Mouse (Mus musculus): ENCODE measurements around the gene Tefm. TPM values are rescaled to one million over a fixed set of nuclear protein-coding genes. Genes with fewer than 3 reads are reported as not detected.

Tefm gene
- total RNA-seq (2023): 2.8 TPM

GRCm38 (mm10) chr11:80141825-80142521 lies at the start of gene Tefm:
Gene Tefm (minus strand): TSS chr11:80142175.

GRCm38 (mm10) chr11:80183705-80184255 lies 41.8 kb upstream of the Tefm start, which contains the start of gene Rnf135:
Gene Rnf135 (plus strand): TSS chr11:80183851.

GRCm38 (mm10) chr11:80153857-80154495 lies 12.0 kb upstream of the Tefm start, which contains the start of gene Adap2:
Gene Adap2 (plus strand): TSS chr11:80154105.

GRCm38 (mm10) chr11:80088917-80089816 lies 52.8 kb downstream of the Tefm start, which contains the start of gene Atad5:
Gene Atad5 (plus strand): TSS chr11:80089400.

Other genes with a start within 250 kb of the Tefm start
- 34.3 TPM for gene Utp6, start 179.8 kb downstream of the Tefm start, total RNA-seq (2023)
- gene Suz12, start 149.1 kb downstream of the Tefm start, total RNA-seq (2023): 90.0 TPM
- gene Crlf3, start 61.2 kb downstream of the Tefm start, total RNA-seq (2023): 390 TPM
- gene Atad5, start 52.8 kb downstream of the Tefm start, total RNA-seq (2023): 4.9 TPM
- gene Adap2, start 11.9 kb upstream of the Tefm start, total RNA-seq (2023): 1.8 TPM
- 7.1 TPM for gene Rnf135, start 41.7 kb upstream of the Tefm start, total RNA-seq (2023)
- 38.0 TPM for gene Rhot1, start 66.8 kb upstream of the Tefm start, total RNA-seq (2023)
- 0.65 TPM for gene Rhbdl3, start 158.7 kb upstream of the Tefm start, total RNA-seq (2023)
- gene 5730455P16Rik, start 235.9 kb upstream of the Tefm start, total RNA-seq (2023): 12.9 TPM
- gene Zfp207, start 241.1 kb upstream of the Tefm start, total RNA-seq (2023): 177 TPM